Mouse (Mus musculus): ENCODE results near the gene Olfr538. TPM values are rescaled to one million over a fixed set of nuclear protein-coding genes. Genes with fewer than 3 reads are reported as not detected.

Olfr538 gene
- polyA plus RNA-seq (2014; fragmentation: Illumina TruSeq; extraction: RNeasy Lipid Tissue Mini Kit (QIAGEN cat#74804); ENCODE audit: low read depth, low replicate concordance) = not detected

GRCm38 (mm10) chr7:140567586-140567985 lies at the start of gene Olfr538:
Gene Olfr538 (plus strand): TSS chr7:140567886.

GRCm38 (mm10) chr7:140600969-140601368 lies 33.3 kb downstream of the Olfr538 start, which contains the start of gene Olfr46:
Gene Olfr46 (plus strand): TSS chr7:140601269.

Other genes with a start within 250 kb of the Olfr538 start
- gene Olfr525, start 247.0 kb upstream of the Olfr538 start, polyA plus RNA-seq (2014; fragmentation: Illumina TruSeq; extraction: RNeasy Lipid Tissue Mini Kit (QIAGEN cat#74804); ENCODE audit: low read depth, low replicate concordance) = not detected
- not detected for gene Olfr527, start 233.9 kb upstream of the Olfr538 start, polyA plus RNA-seq (2014; fragmentation: Illumina TruSeq; extraction: RNeasy Lipid Tissue Mini Kit (QIAGEN cat#74804); ENCODE audit: low read depth, low replicate concordance)
- not detected for gene Olfr60, start 206.2 kb upstream of the Olfr538 start, polyA plus RNA-seq (2014; fragmentation: Illumina TruSeq; extraction: RNeasy Lipid Tissue Mini Kit (QIAGEN cat#74804); ENCODE audit: low read depth, low replicate concordance)
- not detected for gene Olfr530, start 191.6 kb upstream of the Olfr538 start, polyA plus RNA-seq (2014; fragmentation: Illumina TruSeq; extraction: RNeasy Lipid Tissue Mini Kit (QIAGEN cat#74804); ENCODE audit: low read depth, low replicate concordance)
- gene Olfr531, start 165.0 kb upstream of the Olfr538 start, polyA plus RNA-seq (2014; fragmentation: Illumina TruSeq; extraction: RNeasy Lipid Tissue Mini Kit (QIAGEN cat#74804); ENCODE audit: low read depth, low replicate concordance) = not detected
- gene Olfr532, start 146.2 kb upstream of the Olfr538 start, polyA plus RNA-seq (2014; fragmentation: Illumina TruSeq; extraction: RNeasy Lipid Tissue Mini Kit (QIAGEN cat#74804); ENCODE audit: low read depth, low replicate concordance) = not detected
- not detected for gene Olfr533, start 104.5 kb upstream of the Olfr538 start, polyA plus RNA-seq (2014; fragmentation: Illumina TruSeq; extraction: RNeasy Lipid Tissue Mini Kit (QIAGEN cat#74804); ENCODE audit: low read depth, low replicate concordance)
- not detected for gene Olfr535, start 83.7 kb upstream of the Olfr538 start, polyA plus RNA-seq (2014; fragmentation: Illumina TruSeq; extraction: RNeasy Lipid Tissue Mini Kit (QIAGEN cat#74804); ENCODE audit: low read depth, low replicate concordance)
- gene Olfr536, start 60.5 kb upstream of the Olfr538 start, polyA plus RNA-seq (2014; fragmentation: Illumina TruSeq; extraction: RNeasy Lipid Tissue Mini Kit (QIAGEN cat#74804); ENCODE audit: low read depth, low replicate concordance) = not detected
- gene Olfr46, start 33.4 kb downstream of the Olfr538 start, polyA plus RNA-seq (2014; fragmentation: Illumina TruSeq; extraction: RNeasy Lipid Tissue Mini Kit (QIAGEN cat#74804); ENCODE audit: low read depth, low replicate concordance) = not detected
- not detected for gene Olfr61, start 61.1 kb downstream of the Olfr538 start, polyA plus RNA-seq (2014; fragmentation: Illumina TruSeq; extraction: RNeasy Lipid Tissue Mini Kit (QIAGEN cat#74804); ENCODE audit: low read depth, low replicate concordance)
- not detected for gene Olfr53, start 78.6 kb downstream of the Olfr538 start, polyA plus RNA-seq (2014; fragmentation: Illumina TruSeq; extraction: RNeasy Lipid Tissue Mini Kit (QIAGEN cat#74804); ENCODE audit: low read depth, low replicate concordance)
- not detected for gene Olfr539, start 92.0 kb downstream of the Olfr538 start, polyA plus RNA-seq (2014; fragmentation: Illumina TruSeq; extraction: RNeasy Lipid Tissue Mini Kit (QIAGEN cat#74804); ENCODE audit: low read depth, low replicate concordance)
- not detected for gene Olfr45, start 114.1 kb downstream of the Olfr538 start, polyA plus RNA-seq (2014; fragmentation: Illumina TruSeq; extraction: RNeasy Lipid Tissue Mini Kit (QIAGEN cat#74804); ENCODE audit: low read depth, low replicate concordance)
- gene Olfr541, start 129.4 kb downstream of the Olfr538 start, polyA plus RNA-seq (2014; fragmentation: Illumina TruSeq; extraction: RNeasy Lipid Tissue Mini Kit (QIAGEN cat#74804); ENCODE audit: low read depth, low replicate concordance) = not detected
- gene Cyp2e1, start 195.9 kb downstream of the Olfr538 start, polyA plus RNA-seq (2014; fragmentation: Illumina TruSeq; extraction: RNeasy Lipid Tissue Mini Kit (QIAGEN cat#74804); ENCODE audit: low read depth, low replicate concordance) = 135 TPM
- not detected for gene Syce1, start 220.0 kb downstream of the Olfr538 start, polyA plus RNA-seq (2014; fragmentation: Illumina TruSeq; extraction: RNeasy Lipid Tissue Mini Kit (QIAGEN cat#74804); ENCODE audit: low read depth, low replicate concordance)

All from kidney, adult 10 weeks (tissue).